Mouse (Mus musculus) embryonic facial prominence, embryonic 15.5 days (tissue): Measurements from ENCODE around the gene Lrrc8c. TPM values are rescaled to one million over a fixed set of nuclear protein-coding genes. Genes with fewer than 3 reads are reported as not detected.
A peak's percentile ranks its signal among the peaks of the same experiment; 100 is the strongest.
"Not testable (repeated sequence)": the region's sequence is repeated elsewhere in the genome, so short reads cannot be mapped to it uniquely, and the experiment has no call there.

Experiments used
- ATAC-seq: fragments of 200-750 bp; cut with Nextera tagmentation; 2 replicates; pipeline ENCODE4 v1.8.0; 2017; ENCODE audit warnings: low read depth, moderate TSS enrichment; ENCODE audit not compliant: insufficient number of reproducible peaks, low FRiP score, low TSS enrichment
- H3K27ac ChIP-seq: fragments of 300-500 bp; sonication (generic); replicated peaks from 2 replicates; pipeline ENCODE4 v1.5.1; 2015; ENCODE audit warnings: mild to moderate bottlenecking, inconsistent platforms
- H3K27me3 ChIP-seq: fragments of 300-500 bp; sonication (generic); 2 replicates; pipeline ENCODE4 v1.6.1; 2015; ENCODE audit warnings: inconsistent platforms
- H3K36me3 ChIP-seq: fragments of 300-500 bp; sonication (generic); 2 replicates; pipeline ENCODE4 v1.6.1; 2015; ENCODE audit warnings: mild to moderate bottlenecking, inconsistent platforms
- H3K4me1 ChIP-seq: fragments of 300-500 bp; sonication (generic); 2 replicates; pipeline ENCODE4 v1.6.1; 2015; ENCODE audit warnings: inconsistent platforms
- H3K4me2 ChIP-seq: fragments of 300-500 bp; sonication (generic); replicated peaks from 2 replicates; pipeline ENCODE4 v1.6.1; 2015; ENCODE audit warnings: mild to moderate bottlenecking, inconsistent platforms
- H3K4me3 ChIP-seq: fragments of 300-500 bp; sonication (generic); replicated peaks from 2 replicates; pipeline ENCODE4 v1.5.1; 2015; ENCODE audit warnings: mild to moderate bottlenecking, inconsistent platforms
- H3K9ac ChIP-seq: fragments of 300-500 bp; sonication (generic); 2 replicates; pipeline ENCODE4 v1.6.1; 2015; ENCODE audit warnings: inconsistent platforms
- H3K9me3 ChIP-seq: fragments of 300-500 bp; sonication (generic); replicated peaks from 2 replicates; pipeline ENCODE4 v1.6.1; 2016; ENCODE audit warnings: inconsistent platforms
- WGBS: fragments of 180-500 bp; shearing (Covaris S2); methylation state at CpG from one replicate; pipeline ENCODE4 v1.1.7; 2015; 5-methylcytosine and 5-hydroxymethylcytosine counted together
- polyA plus RNA-seq: library from polyadenylated mRNA; unstranded; fragments of >200 nt; fragmentation: Nextera tagmentation; extraction: Ambion mirVana; gene quantifications from 2 replicates; pipeline ENCODE4 v1.2.1, GENCODE M21; 2015

Gene Lrrc8c
- polyA plus RNA-seq, 1 experiment from 2014 or later, result 15.5 TPM

GRCm38 (mm10) chr5:105620505-105621116 lies 101.4 kb downstream of the Lrrc8c start:
- ATAC-seq, result no peak
- no peaks in the 10 kb centered on the region for H3K27me3 ChIP-seq
- H3K4me1 ChIP-seq, result 0 out of 2 replicates have a peak, but pooled peaks cover 4% of the 10 kb centered on the region
- no peak overlapping the region for H3K27ac ChIP-seq
- H3K9ac ChIP-seq, result no peak overlapping the region
- WGBS, result 52% methylated on average over 6 of the region's 6 CpGs
- H3K36me3 ChIP-seq, result no peaks in the 10 kb centered on the region
- no peaks in the 10 kb centered on the region for H3K9me3 ChIP-seq
- H3K4me2 ChIP-seq, result no peak overlapping the region
- no peak overlapping the region for H3K4me3 ChIP-seq

GRCm38 (mm10) chr5:105623074-105623713 lies 104.0 kb downstream of the Lrrc8c start:
- no peak for ATAC-seq
- H3K4me1 ChIP-seq, result peaks cover 11% of the 10 kb centered on the region
- no peak overlapping the region for H3K4me3 ChIP-seq
- no peaks in the 10 kb centered on the region for H3K36me3 ChIP-seq
- no peak overlapping the region for H3K27ac ChIP-seq
- no peak overlapping the region for H3K9ac ChIP-seq
- no peaks in the 10 kb centered on the region for H3K27me3 ChIP-seq
- WGBS, result 54% methylated on average over 4 of the region's 4 CpGs
- H3K4me2 ChIP-seq, result no peak overlapping the region
- H3K9me3 ChIP-seq, result no peaks in the 10 kb centered on the region

- no peak for ATAC-seq
- H3K27ac ChIP-seq, result no peak overlapping the region
- 92% methylated on average over 3 of the region's 3 CpGs for WGBS
Measured at GRCm38 (mm10) chr5:105624257-105624656, 105.1 kb downstream of the Lrrc8c start.

GRCm38 (mm10) chr5:105625504-105626150 lies 106.4 kb downstream of the Lrrc8c start:
- H3K9ac ChIP-seq, result no peak overlapping the region
- no peak for ATAC-seq
- WGBS, result 48% methylated on average over 8 of the region's 8 CpGs
- no peaks in the 10 kb centered on the region for H3K27me3 ChIP-seq
- no peak overlapping the region for H3K4me2 ChIP-seq
- no peak overlapping the region for H3K27ac ChIP-seq
- no peaks in the 10 kb centered on the region for H3K9me3 ChIP-seq
- H3K36me3 ChIP-seq, result no peaks in the 10 kb centered on the region
- peaks cover 11% of the 10 kb centered on the region for H3K4me1 ChIP-seq
- no peak overlapping the region for H3K4me3 ChIP-seq

More at GRCm38 (mm10) chr5:105624257-105624656, 105.1 kb downstream of the Lrrc8c start:
- Histone ChIP-seq H3K4me1 (peaks cover 11% of the 10 kb centered on the region), H3K4me2 (no peak overlapping the region), H3K4me3 (no peak overlapping the region), H3K27me3 (no peaks in the 10 kb centered on the region), H3K9ac (no peak overlapping the region), H3K9me3 (no peaks in the 10 kb centered on the region), H3K36me3 (no peaks in the 10 kb centered on the region)

GRCm38 (mm10) chr5:105626355-105626754 lies 107.2 kb downstream of the Lrrc8c start:
- Histone ChIP-seq H3K9ac (no peak overlapping the region), H3K27ac (peak overlapping the region; percentile 44), H3K4me2 (no peak overlapping the region), H3K36me3 (no peaks in the 10 kb centered on the region), H3K27me3 (no peaks in the 10 kb centered on the region), H3K4me1 (peaks cover 11% of the 10 kb centered on the region), H3K4me3 (no peak overlapping the region), H3K9me3 (no peaks in the 10 kb centered on the region)
- no peak for ATAC-seq
- WGBS, result 20% methylated on average over 3 of the region's 3 CpGs

- no peaks in the 10 kb centered on the region for H3K27me3 ChIP-seq
- H3K27ac ChIP-seq, result no peak overlapping the region
- no peak overlapping the region for H3K9ac ChIP-seq
- ATAC-seq, result no peak
- no peaks in the 10 kb centered on the region for H3K9me3 ChIP-seq
- H3K36me3 ChIP-seq, result no peaks in the 10 kb centered on the region
- WGBS, result 80% methylated on average over 5 of the region's 5 CpGs
- peaks cover 11% of the 10 kb centered on the region for H3K4me1 ChIP-seq
- H3K4me2 ChIP-seq, result no peak overlapping the region
- no peak overlapping the region for H3K4me3 ChIP-seq
Measured at GRCm38 (mm10) chr5:105627093-105627492, 107.9 kb downstream of the Lrrc8c start.

GRCm38 (mm10) chr5:105629955-105630354 lies 110.8 kb downstream of the Lrrc8c start:
- no peaks in the 10 kb centered on the region for H3K9me3 ChIP-seq
- H3K4me3 ChIP-seq, result no peak overlapping the region
- H3K9ac ChIP-seq, result no peak overlapping the region
- WGBS, result 80% methylated on average over 1 of the region's 1 CpGs
- H3K36me3 ChIP-seq, result no peaks in the 10 kb centered on the region
- no peak overlapping the region for H3K4me2 ChIP-seq
- H3K27me3 ChIP-seq, result no peaks in the 10 kb centered on the region
- no peak for ATAC-seq
- peaks cover 11% of the 10 kb centered on the region for H3K4me1 ChIP-seq
- no peak overlapping the region for H3K27ac ChIP-seq

GRCm38 (mm10) chr5:105632066-105632465 lies 112.9 kb downstream of the Lrrc8c start:
- no peak overlapping the region for H3K4me3 ChIP-seq
- no peaks in the 10 kb centered on the region for H3K27me3 ChIP-seq
- H3K9me3 ChIP-seq, result no peaks in the 10 kb centered on the region
- H3K4me1 ChIP-seq, result peaks cover 6% of the 10 kb centered on the region
- no peak overlapping the region for H3K4me2 ChIP-seq
- no peak overlapping the region for H3K27ac ChIP-seq
- no peaks in the 10 kb centered on the region for H3K36me3 ChIP-seq
- H3K9ac ChIP-seq, result no peak overlapping the region
- 78% methylated on average over 10 of the region's 10 CpGs for whole genome bisulfite sequencing
- no peak for ATAC-seq

- H3K36me3 ChIP-seq, result no peaks in the 10 kb centered on the region
- no peak for ATAC-seq
- no peak overlapping the region for H3K27ac ChIP-seq
- no peaks in the 10 kb centered on the region for H3K27me3 ChIP-seq
- H3K4me2 ChIP-seq, result no peak overlapping the region
- H3K4me3 ChIP-seq, result no peak overlapping the region
- no peaks in the 10 kb centered on the region for H3K9me3 ChIP-seq
- no peak overlapping the region for H3K9ac ChIP-seq
- WGBS, result 70% methylated on average over 6 of the region's 6 CpGs
- H3K4me1 ChIP-seq, result no peaks in the 10 kb centered on the region
Measured at GRCm38 (mm10) chr5:105635576-105635975, 116.4 kb downstream of the Lrrc8c start.

GRCm38 (mm10) chr5:105636484-105637191 lies 117.5 kb downstream of the Lrrc8c start:
- no peaks in the 10 kb centered on the region for H3K27me3 ChIP-seq
- H3K27ac ChIP-seq, result no peak overlapping the region
- no peaks in the 10 kb centered on the region for H3K9me3 ChIP-seq
- 73% methylated on average over 11 of the region's 11 CpGs for WGBS
- ATAC-seq, result no peak; the same call in 1 of the 2 replicates
- H3K4me3 ChIP-seq, result no peak overlapping the region
- H3K9ac ChIP-seq, result no peak overlapping the region
- H3K4me2 ChIP-seq, result no peak overlapping the region
- no peaks in the 10 kb centered on the region for H3K4me1 ChIP-seq
- H3K36me3 ChIP-seq, result no peaks in the 10 kb centered on the region

GRCm38 (mm10) chr5:105638266-105638665 lies 119.1 kb downstream of the Lrrc8c start:
- H3K36me3 ChIP-seq, H3K9ac ChIP-seq, H3K4me1 ChIP-seq, ATAC-seq, H3K27me3 ChIP-seq, H3K4me2 ChIP-seq, H3K4me3 ChIP-seq, H3K9me3 ChIP-seq, H3K27ac ChIP-seq: not testable (repeated sequence)
- WGBS, result 88% methylated on average over 2 of the region's 2 CpGs
